Mouse (Mus musculus): ENCODE measurements at regions not wholly inside any gene's neighbourhood (a gene's known extent, or its start where the extent isn't known, plus 50 kb on each side); places are given as distances from the start of the nearest gene placed in this dataset.

DNA sequence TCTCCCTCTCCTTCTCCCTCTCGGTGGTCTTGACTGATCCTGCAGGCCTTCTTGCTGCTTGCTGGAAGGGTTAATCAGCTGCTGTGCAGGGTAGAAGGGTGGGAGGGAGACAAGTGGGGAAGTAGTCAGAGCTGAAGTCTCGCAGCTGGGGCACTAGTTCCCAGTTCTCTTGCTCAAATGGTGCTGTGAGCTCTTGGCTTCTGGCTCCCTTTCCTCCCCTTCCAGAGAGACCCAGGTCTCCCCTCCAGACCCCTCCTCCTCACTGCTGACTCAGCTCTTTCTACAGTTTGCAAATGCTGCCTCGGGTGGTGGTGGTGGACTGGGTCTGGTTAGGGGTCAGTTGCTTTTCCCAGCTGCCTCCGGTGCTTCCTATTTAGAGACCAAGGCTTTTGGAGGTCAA, 100.8 kb upstream of the Id2 start:
- DNase-seq (ENCODE audit: low read depth, low spot score) = no peak

DNA sequence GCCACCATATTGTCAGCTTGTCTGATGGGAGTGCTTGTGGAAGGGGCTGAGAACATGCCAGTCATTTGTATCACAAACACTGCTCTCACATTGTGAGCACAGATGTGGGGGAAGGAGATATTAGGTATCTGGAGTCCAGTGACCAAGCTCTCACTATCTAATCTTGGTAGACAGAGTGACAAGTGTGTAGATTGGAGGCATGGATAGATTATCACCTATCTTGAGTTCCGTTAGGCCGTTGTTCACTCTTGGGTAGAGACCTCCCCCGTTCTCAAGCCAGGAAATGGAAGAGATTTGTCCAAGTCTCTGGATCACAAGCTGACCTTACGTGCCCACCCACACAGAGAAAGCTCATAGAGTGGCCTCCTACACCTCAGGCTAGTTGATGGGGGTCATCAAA, 99.1 kb upstream of the Id2 start:
- no peak for DNase-seq (ENCODE audit: low read depth, low spot score)

DNA sequence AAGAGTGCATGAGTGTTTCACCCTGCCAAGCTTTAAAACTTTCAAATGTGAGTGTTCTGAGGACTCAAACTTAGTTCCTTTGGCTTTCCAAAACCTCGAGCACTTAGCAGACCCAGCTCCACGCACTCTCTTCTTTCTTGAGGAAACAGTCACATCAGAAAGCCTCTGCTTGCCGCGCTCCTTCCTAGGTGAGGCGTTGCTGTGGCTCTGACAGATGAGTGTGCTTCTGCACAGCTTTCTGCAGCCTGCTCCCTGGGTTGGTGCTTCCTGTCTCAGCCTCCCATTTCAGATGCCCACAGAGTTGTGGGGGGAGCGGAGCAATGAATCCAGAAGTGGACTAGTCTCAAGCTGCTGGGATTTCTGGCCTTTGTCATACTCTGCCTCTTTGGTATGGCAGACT, 95.3 kb upstream of the Id2 start:
- DNase-seq (ENCODE audit: low read depth, low spot score) = no peak

DNA sequence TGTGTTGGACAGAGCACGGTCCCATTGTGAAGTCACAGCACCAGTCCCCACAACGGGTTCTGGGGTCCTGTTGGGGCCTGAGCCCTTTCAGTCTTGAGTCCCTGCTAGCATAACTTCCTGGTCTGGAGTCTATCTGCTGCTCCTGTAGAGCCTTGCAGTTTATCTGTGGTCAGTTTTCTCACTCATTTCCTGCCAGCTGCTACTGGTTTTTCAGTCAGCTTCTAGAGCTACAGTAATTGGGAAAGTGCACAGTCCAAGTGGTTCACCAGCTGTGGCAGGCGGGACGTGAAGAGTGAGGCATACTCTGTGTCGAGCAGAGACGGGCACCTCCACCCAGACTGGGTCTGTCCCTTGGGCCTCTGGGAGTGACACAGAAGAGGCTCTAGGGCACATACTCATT, 93.4 kb upstream of the Id2 start:
- DNase-seq (ENCODE audit: low read depth, low spot score) = no peak

DNA sequence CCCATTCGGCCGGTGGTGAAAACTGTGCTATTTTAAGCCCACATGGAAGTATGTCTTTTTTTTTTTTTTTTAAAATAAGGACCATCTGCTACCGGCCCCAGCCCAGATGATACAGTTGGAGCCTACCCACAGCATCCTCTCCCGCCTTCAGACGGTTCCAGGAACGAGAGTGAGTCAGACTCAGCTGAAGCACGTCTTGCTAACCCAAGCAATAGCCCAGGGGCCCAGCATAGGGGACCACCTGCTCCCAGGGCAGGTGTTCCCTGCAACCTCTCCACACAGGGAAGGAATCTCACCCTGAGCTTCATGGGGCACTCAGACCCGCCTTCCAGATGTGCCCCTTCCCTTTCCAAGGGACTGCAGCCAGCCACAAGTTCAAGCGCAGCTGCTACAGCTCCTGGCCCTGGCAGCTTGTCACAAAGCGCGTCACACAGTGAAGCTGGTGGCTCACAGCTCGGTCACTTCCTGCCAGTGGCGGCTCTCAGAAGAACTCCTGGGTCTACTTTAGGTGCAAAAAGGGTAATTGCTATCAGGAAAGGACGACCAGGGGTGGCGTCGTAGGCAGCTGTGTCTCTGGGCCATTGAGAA, 92.3 kb upstream of the Id2 start:
- DNase-seq (ENCODE audit: low read depth, low spot score) = no peak

DNA sequence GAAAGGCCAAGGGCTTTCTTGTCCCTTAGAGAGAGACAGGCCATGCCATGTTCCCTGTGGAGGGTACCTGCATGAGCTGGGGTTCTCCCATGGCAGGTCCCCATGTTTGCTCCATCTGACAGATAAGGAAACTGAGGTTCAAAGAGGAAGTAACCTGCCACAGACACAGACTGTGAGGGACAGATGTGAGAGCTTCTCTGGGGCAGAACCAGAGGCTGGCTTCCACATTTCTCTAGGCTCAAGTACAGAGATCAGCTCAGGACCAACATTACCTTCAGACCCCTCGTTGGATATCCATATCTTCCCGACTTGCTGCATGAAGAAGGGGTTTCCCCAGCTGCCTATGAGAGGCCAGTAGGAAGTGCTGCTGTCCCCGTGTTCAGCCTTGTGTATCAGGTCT, 91.6 kb upstream of the Id2 start:
- no peak for DNase-seq (ENCODE audit: low read depth, low spot score)

DNA sequence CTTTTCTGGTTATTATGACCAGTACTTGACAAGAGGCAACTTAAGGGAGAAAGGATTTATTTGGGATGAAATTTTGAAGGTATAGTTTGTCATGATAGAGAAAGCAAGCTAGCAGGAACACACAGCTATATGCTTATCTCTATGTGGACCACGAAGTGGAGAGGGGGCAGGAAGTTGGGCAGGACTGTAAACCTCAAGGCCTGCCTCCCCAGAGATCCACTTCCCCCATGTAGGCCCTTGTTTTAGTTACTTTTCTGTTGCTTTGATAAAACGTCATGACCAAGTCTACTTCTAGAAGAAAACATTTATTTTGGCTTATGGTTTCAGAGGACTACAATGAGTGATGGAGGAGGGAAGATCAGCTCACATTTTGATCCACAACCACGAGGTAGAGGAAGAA, 90.3 kb upstream of the Id2 start:
- DNase-seq (ENCODE audit: low read depth, low spot score) = no peak

DNA sequence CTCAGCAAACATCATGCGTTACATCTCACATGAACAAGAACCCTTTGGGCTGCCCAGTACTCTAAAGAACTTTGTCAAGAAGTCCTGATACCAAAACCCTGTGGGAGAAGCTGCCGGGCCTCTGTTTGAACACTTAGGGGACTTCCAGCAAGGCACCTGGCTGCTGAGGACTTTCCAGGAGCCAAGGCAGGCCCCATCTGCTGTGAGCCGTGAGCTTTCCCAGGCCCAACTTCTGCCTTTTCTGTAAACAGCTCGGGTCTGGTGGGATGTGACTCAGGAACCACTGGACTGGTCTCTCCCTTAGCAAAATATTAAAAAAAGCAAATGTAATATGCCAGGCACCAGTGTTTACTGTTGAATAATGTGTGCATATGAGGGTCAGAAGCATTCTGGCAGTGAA, 85.7 kb upstream of the Id2 start:
- no peak for DNase-seq (ENCODE audit: low read depth, low spot score)

DNA sequence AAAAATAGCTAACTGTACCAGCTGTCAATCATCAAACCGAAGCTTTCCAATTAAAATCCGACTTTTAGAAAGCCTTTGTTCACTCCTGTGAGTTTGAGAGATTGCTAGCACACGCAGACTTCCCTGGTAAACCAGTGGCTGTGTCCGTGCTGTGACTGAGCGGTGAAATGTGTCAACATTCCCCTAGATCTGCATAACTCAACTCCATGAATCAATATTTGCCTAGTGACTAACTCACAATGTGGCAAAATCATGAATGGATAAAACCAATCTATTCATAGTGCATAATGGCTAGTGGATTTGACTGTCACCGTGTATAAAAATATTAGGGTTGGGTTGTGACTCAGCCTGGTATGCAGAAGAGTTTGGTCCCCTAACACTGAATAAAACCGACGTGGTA, 84.4 kb upstream of the Id2 start:
- no peak for DNase-seq (ENCODE audit: low read depth, low spot score)

DNA sequence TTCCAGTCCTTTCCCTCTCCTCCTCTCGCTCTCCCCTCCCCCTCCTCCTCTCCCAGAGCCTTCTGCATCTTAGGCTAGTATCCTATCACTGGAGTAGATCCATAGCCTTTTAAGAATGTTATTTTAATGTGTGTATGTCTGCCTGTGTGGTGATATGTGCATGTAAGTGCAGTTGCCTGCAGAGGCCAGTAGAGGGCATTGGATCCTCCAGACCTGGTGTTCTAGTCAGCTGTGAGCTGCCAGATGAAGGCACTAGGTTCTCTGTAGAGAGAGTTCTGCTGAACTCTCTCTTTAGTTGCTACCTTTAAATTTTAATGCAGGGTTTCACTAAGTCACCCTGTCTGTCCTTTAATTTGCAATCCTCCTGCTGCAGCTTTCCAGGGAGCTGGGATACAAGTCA, 83.9 kb upstream of the Id2 start:
- DNase-seq (ENCODE audit: low read depth, low spot score) = no peak

DNA sequence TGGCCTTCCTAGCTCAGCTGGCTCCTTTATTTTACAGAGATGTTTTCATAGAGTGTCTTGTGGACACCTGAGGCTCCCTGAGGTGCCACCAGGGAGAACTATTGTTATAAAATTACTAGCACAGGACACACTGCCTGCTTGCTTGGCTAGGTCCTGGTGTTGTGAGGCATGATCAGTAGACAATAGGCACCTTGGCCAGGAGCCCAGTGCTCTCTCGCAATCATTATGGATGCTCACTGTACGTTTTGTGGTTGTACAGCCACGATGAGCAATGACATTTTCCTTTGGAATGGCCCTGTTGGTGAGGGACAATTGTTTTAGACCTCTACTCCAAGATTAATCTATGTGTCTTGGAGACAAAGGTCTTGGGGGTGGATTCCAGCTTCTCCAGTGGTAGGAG, 83.3 kb upstream of the Id2 start:
- no peak for DNase-seq (ENCODE audit: low read depth, low spot score)

DNA sequence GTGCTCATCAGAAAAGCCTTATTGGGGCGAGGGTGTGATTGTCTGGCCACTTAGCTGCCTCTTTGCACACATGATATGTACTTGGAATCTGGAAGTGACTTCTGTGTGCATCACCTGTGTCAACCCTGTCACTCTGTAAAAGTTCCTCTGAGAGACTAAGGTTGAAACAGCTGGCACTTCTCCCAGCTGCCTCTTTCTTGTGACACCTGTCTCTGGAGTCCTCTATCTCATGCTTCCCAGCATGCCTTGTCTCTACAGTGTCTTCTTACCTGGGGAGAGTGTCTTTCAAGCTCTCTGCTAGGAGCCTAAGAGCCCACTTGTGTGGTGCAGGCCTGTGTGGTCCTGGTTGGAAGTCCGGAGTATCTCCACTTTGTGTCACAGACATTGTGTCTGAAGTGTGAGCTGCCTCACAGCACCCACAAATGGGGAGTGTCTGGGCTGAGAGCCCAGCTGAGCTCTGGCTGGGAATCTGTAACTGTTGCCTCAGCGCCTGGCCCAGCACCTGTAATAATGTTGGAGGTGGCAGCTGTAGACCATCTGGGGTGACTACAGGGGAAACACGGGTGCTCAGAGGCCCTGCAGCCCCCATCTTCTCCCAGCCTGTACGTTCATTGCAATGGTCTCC, 81.7 kb upstream of the Id2 start:
- no peak for DNase-seq (ENCODE audit: low read depth, low spot score)

DNA sequence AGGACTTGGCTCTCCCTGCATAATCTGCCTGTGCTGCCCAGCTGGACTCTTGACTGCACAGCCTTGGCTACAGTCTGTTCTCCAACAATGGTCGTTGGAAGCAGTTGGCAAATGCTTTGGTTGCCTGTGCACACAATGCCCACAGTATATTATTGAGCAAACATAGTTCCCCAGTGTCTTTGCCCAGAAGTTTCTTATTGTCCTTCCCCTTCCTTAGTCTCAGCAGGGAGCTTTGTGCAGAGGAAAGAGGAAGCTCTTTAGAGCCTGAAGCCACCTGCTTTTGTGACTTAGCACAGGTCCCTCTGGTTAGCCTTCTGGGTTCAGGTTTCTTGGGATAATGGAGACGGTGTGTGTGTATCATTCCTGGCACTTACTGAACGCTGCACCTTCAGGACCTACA, 80.9 kb upstream of the Id2 start:
- DNase-seq (ENCODE audit: low read depth, low spot score) = no peak

DNA sequence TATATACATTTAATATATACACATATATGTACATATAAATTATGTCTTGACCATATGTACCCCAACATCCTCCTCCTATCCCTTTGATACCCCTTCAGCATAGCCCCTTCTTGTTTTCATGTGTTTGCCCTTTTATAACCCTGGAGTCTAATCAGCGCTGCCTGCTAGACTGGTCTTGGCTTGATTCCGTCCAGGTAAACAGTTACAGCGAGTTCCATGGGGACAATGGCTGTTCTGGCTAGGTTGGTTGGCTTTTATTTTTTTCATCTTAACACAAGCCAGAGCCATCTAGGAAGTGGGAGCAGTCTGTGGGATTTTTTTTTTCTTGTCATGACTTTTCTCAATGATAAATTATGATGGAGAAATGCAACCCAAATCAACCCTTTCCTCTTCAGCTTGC, 79.6 kb upstream of the Id2 start:
- DNase-seq (ENCODE audit: low read depth, low spot score) = no peak

DNA sequence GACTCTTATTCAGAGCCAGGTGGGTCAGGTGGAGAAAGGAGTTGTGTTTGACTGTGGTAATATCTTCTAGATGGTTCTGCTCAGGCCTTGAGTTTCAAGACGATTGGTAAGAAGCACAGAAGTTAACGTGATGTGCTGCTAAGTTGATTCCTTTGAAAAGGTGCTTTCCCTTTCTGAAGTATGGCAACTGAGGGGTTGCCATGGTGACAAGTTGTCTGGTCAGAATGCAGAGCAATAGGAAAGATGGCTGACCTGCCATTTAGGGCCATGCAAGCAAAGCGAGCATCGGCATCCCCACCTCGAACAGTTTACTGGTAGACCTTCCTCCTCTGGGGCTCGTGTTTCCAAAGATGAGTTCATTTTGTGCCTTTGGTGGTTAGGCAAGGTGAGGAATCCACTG, 76.1 kb upstream of the Id2 start:
- no peak for DNase-seq (ENCODE audit: low read depth, low spot score)

DNA sequence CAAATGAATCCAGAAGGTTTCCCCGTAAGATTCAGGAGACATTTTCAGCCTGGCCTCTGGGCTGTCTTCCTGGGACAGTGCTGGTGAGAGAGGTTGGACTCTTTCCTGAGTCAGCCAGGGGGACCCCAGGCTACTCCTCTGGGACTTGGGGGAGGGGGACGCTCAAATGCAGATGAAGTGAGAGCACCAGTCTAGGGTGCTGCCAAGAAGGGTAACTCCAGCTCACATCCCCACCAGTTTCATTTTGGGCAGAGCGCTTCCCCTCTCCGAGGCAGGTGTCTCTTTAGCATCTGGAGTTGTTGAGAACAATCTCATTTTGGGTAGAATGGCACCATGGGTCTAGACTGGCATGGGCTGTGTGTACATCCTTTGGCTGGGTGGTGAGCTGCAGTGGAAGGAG, 75.5 kb upstream of the Id2 start:
- no peak for DNase-seq (ENCODE audit: low read depth, low spot score)

DNA sequence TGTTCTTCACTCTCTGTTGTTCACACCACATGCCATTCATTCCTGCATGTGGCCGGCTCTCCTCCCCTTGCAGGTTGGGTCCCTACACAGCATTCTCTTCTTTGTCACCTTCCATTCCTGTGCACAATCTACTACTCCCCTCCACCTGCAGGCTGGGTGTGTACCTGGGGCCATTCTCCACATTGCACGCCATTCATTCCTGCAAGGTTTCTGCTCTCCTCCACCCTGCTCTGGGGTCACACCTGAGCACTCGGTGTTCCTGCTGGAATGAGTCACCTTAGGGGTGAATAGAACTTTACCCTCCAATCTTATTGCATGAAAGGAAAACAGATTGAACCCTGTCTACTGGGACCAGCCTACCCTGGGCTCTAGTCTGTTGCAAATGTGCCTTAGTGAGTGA, 72.7 kb upstream of the Id2 start:
- no peak for DNase-seq (ENCODE audit: low read depth, low spot score)

DNA sequence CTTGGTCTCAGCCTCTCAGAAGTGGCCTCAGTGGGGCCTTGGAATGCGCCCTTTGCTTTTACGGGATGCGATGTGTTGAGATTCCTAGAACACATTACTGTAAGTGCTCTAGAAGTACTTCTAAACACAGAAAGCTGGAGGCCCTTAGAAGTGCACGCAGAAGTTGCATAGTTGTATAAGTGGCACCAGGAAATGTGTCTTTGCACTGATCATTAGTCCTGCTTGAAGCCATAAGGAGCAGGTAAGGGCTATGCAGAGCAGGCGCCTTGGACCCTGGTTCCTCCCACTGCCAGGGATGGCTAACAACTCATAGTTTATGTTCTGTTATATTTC, 71.2 kb upstream of the Id2 start:
- DNase-seq (ENCODE audit: low read depth, low spot score) = no peak

DNA sequence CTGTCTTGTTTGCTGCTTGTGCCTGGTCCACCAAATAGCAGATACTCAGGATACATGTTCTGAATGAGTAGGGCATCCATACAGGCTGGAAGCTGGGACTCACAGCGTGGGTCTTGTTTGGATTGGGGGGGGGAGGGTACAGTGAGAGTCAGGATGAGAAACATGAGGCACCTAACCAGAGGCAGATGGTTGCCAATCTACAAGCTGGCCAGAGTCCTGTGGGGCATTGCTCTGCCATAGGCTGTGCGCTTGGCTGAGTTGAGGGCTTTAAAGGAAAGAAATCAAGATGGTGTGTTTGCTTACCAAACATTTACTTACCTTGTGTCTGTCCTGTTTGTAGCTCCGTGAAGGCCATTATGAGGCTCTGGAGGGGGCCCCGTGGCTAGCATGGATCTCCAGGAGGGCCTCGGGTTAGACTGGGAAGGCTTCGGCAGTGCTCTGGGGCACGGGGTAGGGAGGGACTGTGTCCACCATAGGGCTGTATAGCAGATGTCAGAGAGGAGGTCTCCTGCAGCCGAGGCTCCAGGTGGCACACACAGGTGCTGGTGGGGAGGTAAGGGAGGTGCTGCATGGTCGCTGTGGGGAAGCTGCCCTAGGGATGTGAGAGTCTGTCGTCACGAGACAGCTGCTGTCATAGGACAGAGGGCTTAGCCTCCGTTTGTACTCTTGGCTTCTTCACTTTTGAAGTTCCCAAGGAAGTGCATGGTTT, 70.7 kb upstream of the Id2 start:
- no peak for DNase-seq (ENCODE audit: low read depth, low spot score)

DNA sequence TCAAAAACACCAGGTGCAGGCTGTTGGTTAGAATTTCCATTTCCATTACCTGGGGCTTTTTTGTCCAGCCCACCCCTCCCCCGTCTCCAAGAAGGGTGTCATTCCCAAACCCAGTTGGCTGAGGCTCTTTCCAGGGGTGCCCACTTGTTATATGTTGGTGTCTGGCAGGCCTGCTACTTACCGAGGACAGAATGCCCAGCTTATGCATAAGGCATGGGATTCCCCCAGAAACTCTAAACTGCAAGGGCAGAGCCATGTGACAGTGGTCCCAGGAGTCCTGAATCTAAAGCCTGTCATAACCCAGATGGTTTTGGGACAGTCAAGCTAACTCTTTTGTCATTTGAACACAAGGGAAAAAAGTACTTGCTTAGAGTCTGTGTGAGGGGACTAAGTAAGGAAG, 69.6 kb upstream of the Id2 start:
- DNase-seq (ENCODE audit: low read depth, low spot score) = no peak

DNA sequence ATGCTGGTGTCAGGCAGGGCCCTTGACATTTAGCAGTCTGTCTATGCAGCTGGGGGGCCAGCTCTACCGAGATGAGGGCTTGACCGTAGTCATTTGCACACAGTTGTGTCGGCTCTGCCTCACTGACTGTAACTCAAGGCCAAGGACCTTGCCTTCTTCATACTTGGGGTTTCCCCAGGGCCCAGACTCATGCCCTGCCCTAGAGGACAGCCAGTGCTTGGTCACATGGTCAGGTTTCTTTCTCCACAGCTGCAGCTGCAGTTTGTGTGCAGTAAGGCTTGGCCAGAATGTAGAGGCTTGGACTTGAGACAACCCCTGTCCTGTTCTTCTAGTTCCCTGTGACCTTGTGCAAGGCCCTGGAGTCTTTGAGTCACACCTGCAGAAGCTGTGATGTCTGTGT, 68.7 kb upstream of the Id2 start:
- no peak for DNase-seq (ENCODE audit: low read depth, low spot score)

DNA sequence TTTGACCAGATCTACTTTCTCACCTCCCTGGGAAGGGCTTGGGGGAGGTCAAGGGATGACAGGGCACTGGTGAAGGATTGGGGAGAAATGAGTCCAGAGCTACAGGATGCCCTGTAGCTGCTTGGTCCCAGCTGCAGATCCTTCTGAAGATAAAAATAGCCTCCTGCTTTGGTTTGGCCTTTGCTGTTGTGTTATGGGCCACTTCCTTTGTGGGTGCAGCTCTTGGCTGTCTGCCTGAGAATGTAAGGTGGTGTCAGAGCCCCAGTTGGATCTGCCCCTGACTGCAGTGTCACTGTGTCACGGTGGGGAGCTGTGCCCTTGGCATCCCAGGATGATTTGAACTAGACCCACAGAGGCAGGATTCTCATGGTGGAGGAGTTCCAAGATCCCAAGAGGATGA, 67.8 kb upstream of the Id2 start:
- no peak for DNase-seq (ENCODE audit: low read depth, low spot score)

DNA sequence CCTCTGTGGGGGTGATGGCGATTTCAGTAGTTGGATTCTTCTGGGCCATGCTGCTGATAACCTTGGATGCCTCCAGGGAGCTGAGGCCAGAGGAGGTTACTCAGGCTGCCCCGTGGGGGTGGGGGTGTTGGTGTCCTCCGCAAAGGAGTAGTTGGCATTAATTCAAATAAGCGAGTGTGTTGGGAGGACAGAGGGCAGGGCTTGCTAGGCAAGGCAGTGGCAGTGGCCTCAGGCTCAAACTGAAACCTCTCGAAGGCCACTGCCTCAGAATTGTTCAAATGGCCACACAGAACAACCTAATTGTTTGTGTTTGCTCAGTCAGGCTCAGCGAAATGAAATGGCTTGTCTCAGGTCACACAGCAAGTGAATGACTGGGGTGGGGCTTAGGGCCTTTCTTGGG, 66.6 kb upstream of the Id2 start:
- DNase-seq (ENCODE audit: low read depth, low spot score) = no peak

DNA sequence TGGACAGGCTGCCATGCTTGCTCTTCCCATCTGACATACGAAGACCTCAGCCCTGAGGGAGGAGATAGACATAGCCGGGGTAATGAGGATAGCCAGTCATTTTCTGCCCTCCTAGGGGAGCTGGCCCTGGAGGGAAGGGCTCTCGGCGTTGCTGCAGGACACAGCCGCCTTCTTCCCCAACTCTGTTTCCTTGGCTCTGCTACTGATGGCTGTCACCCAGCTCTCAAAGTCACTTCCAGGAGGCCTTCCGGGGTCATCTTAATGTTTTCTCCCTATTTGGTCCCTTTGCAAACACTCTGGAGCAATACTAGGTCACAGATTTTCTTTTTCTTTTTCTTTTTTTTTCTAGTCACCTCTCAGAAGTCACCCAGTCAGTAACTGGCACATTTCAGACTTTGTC, 65.9 kb upstream of the Id2 start:
- no peak for DNase-seq (ENCODE audit: low read depth, low spot score)
